Mouse (Mus musculus) left cerebral cortex, postnatal 14 days (tissue): ENCODE results near the gene Gpatch1. TPM values are rescaled to one million over a fixed set of nuclear protein-coding genes. Genes with fewer than 3 reads are reported as not detected.
"Not testable (repeated sequence)": the region's sequence is repeated elsewhere in the genome, so short reads cannot be mapped to it uniquely, and the experiment has no call there.

Experiments
- DNase-seq, 2 experiments: peaks; one replicate each; pipeline ENCODE4 v3.0.0; 2021 to 2022; ENCODE audit warnings: low spot score in 2 of 2, mixed read lengths in 1 of 2
- intact Hi-C: fragments of 180-260 bp; cut with DNase I; formaldehyde crosslinking; loops from one replicate; pipeline ENCODE4 v1.15.1; 2025
- total RNA-seq, 2 experiments: library from RNA; stranded (reverse); gene quantifications; 2 replicates each; pipeline ENCODE4 v1.2.3; 2021

Gpatch1 gene
- total RNA-seq, 2 experiments from 2014 or later: 22.8 to 23.7 TPM

DNA sequence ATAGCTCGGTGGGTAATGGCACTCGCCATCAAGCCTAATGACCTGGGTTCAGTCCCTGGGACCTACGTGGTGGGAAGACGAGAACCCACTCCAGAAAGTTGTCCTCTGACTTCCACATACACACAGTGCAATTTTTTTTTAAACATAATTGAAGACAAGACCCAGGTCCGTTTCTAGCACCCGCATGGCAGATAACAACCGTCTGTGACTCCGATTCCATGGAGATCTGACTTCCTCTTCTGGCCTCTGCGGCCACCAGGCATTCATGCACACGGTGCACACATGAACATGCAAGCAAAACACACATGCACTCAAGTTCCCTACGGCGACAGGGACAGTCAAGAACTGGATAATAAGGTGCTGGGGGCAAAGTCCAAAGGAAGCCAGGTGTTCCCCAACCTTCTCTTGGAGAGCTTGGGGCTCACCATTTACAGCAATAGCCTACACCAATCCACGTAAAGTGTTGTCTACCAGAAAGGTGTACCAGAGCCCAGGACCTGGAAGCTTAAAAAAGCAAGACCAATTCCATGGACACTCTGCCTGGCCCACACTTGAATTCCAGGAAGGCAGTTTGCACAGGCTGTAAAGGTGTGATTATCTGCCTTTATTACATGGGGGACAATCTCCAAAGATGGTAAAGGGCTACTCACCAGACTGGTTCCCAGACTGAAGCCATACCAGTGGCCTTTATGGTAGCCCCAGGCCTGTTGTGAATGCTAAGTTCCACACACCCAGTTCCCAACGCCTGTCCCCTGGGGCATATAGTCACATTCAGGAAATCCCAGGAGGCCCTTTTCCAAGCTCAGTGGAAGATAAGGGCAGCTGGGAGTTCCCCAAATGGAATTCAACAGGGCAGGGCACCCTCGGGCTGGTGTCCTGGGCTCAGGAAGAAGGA, 54.4 kb downstream of the Gpatch1 start:
- intact Hi-C loops: loop anchor here (5.0 to 10.0 kb wide), 3 partner anchors 87 to 859 kb away; no protein-coding TSS in a partner anchor
- DNase-seq: no peak

DNA sequence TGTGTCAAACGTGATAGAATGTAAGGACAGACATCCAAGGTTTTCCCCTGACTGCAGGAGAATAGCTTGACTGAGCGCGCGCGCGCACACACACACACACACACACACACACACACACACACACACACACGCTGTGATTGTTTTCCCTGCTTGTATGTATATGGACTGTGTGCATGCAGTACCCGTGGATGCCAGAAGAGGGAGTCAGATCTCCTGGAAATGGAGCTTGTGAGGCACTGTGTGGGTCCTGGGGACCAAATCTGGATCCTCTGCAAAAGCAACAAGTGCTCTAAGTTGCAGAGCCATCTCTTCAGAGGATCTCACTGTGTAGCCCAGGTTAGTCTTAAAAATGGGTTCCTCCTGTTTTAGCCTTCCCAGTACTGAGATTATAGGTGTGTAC, 58.9 kb downstream of the Gpatch1 start:
- intact Hi-C loops: no loop called here
- no peak for DNase-seq

DNA sequence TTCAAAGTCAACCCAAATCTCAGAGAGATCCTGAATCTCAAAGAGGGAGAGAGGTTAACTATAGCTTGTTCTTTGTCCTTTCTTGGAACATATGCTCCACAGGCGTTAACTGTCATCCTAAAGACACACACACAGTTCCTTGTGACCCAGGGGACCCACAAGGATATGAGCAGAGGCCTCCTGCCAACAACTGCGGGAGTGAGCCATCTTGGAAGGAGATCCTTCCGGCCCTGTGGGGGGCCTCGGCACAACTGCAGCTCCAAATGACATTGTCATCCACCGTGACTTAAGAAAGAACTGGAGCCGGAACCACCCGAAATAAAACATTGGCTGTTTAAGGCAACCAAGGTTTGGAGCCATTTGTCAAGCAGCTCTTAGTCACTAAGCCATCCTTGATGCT, 59.9 kb downstream of the Gpatch1 start:
- no peak for DNase-seq
- intact Hi-C loops: no loop called here

DNA sequence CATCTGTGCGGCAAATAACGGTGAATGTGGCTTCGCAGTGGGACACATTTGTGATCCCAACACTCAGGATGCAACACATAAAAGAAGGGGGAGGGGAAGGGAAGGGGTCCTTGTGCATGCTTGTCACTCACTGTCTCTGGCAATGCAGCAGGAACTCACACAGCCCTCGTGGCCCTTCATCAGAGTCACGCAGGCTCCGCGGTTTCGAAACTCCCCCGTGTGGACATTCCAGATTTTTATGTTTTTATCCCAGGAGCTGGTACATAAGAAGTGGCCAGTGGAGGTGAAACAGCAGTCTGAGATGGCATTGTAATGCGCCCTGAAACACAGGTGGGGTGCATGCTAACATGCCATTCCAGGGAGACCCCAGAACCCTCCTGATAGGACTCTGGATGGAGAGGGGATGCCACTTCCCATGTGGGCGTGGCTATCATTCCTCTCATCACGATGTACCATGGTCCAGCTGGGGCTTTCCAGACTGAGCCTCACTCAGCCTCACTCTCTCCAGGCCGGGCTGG, 66.1 kb downstream of the Gpatch1 start:
- intact Hi-C loops: no loop called here
- DNase-seq: peak; percentile 62 to 64

DNA sequence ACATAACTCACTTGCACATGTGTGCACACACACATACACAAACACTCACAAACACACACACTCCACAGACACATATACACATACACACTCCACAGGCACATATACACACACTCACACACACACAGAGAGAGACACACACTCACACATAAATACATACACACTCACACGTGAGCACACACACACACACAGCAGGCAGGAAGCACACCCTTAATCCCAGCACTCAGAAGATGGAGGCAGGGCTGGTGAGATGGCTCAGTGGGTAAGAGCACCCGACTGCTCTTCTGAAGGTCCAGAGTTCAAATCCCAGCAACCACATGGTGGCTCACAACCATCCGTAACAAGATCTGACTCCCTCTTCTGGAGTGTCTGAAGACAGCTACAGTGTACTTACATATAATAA, 80.3 kb downstream of the Gpatch1 start:
- intact Hi-C loops, DNase-seq: not testable (repeated sequence)

DNA sequence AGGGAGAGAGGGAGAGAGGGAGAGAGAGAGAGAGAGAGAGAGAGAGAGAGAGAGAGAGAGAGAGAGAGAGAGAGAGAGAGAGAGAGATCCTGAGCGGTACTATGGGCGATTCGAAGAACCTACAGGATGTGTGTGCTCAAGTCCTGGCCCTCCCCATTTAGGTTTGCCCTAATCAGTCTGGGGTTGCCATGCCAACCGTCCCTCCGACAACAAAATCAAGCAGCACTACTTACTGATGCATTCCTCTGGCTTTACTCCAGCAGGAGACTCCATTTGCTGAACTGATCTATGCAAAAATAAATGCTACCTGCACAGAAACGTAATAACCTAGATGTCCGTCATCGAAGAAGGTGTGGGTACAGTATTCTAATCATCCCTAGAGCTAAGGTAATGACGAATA, 82.9 kb downstream of the Gpatch1 start:
- DNase-seq: peak; percentile 71 to 94
- intact Hi-C loops: no loop called here

DNA sequence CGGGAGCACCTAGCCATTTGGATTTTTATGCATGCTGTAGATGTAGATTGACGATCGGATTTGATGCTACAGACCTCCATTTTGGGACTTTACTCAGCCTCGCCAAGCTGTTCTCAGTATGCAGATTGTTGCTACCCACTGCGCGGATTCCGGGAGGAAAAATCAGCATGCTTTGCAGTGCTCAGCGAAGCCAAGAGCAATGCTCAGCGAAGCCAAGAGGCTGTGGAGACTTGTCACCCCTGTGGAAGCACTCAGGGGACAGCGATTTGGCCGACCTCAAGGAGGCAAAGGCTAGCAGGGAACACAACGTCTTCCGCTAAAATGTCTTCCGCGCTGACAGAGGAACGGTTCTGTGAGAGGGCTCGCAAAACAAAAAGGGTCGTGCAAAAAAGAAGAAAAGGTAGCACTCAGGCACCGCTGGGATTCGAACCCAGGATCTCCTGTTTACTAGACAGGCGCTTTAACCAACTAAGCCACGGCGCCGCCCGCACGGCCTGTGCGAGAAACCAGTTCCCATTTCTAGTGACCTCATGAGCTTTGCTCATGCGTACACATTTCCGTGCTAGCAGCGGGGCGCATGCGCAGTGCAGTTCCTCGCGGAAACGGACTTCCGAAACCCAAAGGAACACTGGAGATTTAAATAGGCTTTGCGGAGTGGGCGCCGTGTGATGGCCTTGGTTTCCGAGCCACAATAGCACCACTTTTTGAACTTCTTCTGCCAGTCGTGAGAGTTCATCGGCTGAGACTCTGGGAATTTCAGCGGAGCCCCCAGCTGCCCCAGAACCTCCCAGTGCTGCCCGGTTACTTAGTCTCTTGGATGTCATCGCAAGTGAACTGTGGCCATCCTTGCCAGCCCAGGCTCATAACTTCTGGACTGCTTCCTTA, 83.6 kb downstream of the Gpatch1 start:
- peak; percentile 99 to 100 for DNase-seq
- intact Hi-C loops: no loop called here

DNA sequence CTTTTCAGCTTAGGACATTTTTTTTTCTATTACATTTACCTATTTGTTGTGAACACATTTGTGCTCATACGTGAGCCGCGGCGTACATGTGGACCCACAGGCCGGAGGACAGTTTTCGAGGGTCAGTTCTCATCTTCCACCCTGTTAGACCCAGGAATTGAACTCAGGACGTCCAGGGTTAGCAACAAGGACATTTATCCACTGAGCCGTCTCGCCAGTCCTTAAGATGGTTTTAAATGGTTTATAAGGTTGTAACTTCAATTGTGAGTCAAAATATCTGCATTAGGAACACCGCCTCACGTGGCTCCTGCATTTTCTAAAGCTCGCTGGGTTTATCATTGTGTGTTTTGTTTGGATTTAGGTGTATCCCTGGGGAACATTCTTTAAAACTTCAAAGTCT, 84.4 kb downstream of the Gpatch1 start:
- DNase-seq: no peak
- intact Hi-C loops: no loop called here

DNA sequence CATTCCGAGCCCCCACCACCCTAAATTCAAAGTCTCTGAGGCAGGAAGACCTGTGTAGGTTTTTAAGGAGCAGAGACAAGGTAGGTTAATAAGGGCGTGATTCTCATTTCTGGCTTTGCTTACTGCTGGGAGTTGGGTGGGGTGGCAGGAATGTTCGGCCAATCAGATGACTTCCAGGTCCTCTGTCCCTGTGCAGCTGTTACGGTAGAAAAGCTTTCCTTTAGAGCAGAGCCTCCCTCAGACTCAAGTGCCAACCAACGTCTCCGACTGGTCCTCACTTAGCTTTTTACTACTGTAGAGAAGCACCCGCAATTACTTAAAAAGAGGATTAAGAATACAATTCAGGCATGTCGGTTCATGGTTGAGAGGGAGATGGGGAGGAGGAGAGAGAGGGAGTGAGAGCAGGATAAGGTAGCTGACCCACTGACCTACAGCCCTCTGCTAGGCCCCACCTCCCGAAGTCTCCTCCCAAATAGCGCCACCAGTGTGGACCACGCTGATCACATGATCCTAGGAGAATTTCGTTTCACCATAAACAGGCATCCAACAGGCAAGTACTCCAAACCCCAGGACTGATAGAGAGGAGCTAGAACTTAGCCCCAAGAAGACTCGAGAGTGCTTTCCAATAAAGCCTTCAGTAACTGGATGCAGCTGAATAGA, 85.3 kb downstream of the Gpatch1 start:
- intact Hi-C loops: no loop called here
- no peak for DNase-seq

DNA sequence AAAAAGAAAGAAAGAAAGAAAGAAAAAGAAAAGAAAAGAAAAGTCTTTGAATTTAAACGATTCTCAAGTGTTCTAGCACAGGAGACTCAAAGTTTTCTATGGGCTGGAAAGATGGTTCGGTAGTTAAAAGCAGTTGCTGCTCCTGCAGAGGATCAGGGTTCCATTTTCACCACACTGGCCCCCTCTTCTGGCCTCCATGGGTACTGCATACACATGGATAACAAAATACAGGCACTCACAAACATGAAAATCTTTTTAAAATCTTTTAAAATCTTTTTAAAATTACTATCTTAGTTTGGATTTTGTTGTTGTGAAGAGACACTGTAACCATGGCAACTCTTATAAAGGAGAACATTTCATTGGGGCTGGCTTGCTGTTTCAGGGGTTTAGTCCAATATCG, 87.9 kb downstream of the Gpatch1 start:
- intact Hi-C loops: no loop called here
- no peak for DNase-seq

Other genes with a start within 250 kb of the Gpatch1 start
- gene Cebpa, start 199.1 kb downstream of the Gpatch1 start, total RNA-seq: 1 to 10 TPM; 6.2 to 7.3 TPM
- 10 to 100 TPM; 45.4 to 48.0 TPM for gene Slc7a10, start 132.1 kb downstream of the Gpatch1 start, total RNA-seq
- gene Lrp3, start 102.9 kb downstream of the Gpatch1 start, total RNA-seq: 10 to 100 TPM; 83.8 to 84.6 TPM
- gene Rhpn2, start 15.7 kb upstream of the Gpatch1 start, total RNA-seq: 1 to 10 TPM; 2.5 to 2.7 TPM
- 1 to 10 TPM; 7.8 to 9.1 TPM for gene Faap24, start 78.4 kb upstream of the Gpatch1 start, total RNA-seq
- 10 to 100 TPM; 22.2 to 22.5 TPM for gene Cep89, start 78.6 kb upstream of the Gpatch1 start, total RNA-seq
- not detected for gene Slc7a9, start 130.4 kb upstream of the Gpatch1 start, total RNA-seq
- under 1 TPM; 0.49 to 0.64 TPM for gene Tdrd12, start 219.3 kb upstream of the Gpatch1 start, total RNA-seq
- gene Nudt19, start 237.9 kb upstream of the Gpatch1 start, total RNA-seq: 10 to 100 TPM; 66.8 to 67.4 TPM